Mouse (Mus musculus): ENCODE measurements around the gene Skor1. TPM values are rescaled to one million over a fixed set of nuclear protein-coding genes. Genes with fewer than 3 reads are reported as not detected.

Gene Skor1
- polyA plus RNA-seq, 1 experiment = not detected

DNA sequence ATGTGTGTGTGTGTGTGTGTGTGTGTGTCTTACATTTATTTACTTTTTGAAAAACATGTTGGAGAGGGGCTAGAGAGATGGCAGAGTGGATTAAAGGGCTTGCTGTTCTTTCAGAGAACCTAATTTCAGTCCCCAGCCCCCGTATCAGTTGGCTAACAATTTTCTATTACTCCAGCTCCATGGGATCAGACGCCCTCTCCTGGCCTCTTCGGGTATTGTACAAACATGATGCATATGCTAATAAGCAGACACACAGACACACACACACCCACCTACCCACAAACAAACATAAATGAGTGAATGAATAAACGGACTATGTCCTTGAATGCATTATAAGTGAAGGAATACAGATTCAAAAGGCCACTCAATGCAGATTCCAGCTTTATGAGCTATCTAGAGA, 49.4 kb downstream of the Skor1 start:
- Histone ChIP-seq H3K4me3 (ENCODE audit: insufficient read depth, low read length) (no peak overlapping the region), H3K27ac (ENCODE audit: insufficient read depth, low read length) (no peak overlapping the region), H3K4me1 (ENCODE audit: control insufficient read depth, insufficient read depth, low read length) (peaks cover 13% of the 10 kb centered on the region)
- TF ChIP-seq POLR2A (IDR thresholded peaks at IDR 0.05; ENCODE audit: low read depth, low read length) (no peak), CTCF (IDR thresholded peaks at IDR 0.05; ENCODE audit: borderline replicate concordance, insufficient read depth, low read length) (no peak)

DNA sequence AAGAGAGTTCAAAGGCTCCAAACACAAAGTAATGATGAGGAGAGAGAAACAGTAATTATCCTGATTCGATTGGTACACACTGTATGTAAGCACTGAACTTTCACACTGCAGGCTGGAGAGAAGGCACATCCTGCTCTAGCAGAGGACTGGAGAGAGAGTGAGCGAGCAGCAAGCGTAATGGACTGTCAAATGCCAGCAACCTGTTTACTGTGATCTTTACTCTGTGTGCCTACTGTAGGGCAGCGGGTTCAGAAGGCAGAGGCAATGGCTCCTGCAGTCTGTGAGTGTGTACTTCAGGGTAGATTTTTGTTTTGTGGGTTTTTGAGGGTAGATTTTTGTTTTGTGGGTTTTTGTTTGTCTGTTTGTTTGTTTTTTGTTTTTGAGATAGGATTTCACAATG, 49.9 kb downstream of the Skor1 start:
- Histone ChIP-seq H3K27ac (ENCODE audit: insufficient read depth, low read length) (no peak overlapping the region), H3K4me1 (ENCODE audit: control insufficient read depth, insufficient read depth, low read length) (peaks cover 15% of the 10 kb centered on the region), H3K4me3 (ENCODE audit: insufficient read depth, low read length) (no peak overlapping the region)
- TF ChIP-seq CTCF (IDR thresholded peaks at IDR 0.05; ENCODE audit: borderline replicate concordance, insufficient read depth, low read length) = no peak
- no peak for TF ChIP-seq POLR2A (IDR thresholded peaks at IDR 0.05; ENCODE audit: low read depth, low read length)

DNA sequence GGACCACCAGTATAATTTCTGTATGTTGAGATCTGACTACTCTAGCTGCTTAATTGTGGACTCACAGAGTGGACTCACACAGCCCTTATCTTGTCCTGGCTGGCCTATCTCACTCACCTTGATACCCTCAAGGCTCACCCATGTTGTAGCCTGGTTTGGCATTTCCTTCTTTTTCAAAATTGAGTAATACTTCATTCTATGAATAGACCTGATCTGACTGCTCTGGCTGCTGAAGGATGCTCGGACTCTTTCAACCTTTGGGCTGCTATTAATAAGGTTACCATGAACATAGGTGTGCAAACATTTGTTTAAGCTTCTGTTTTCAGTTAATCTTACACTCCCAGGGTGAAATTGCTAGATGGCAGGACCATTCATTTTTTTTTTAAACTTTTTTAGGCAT, 51.6 kb downstream of the Skor1 start:
- H3K27ac ChIP-seq (ENCODE audit: insufficient read depth, low read length) = peak overlapping the region; percentile 49; the same call in 1 of the 2 replicates
- TF ChIP-seq POLR2A (IDR thresholded peaks at IDR 0.05; ENCODE audit: low read depth, low read length) (no peak), CTCF (IDR thresholded peaks at IDR 0.05; ENCODE audit: borderline replicate concordance, insufficient read depth, low read length) (no peak)
- peaks cover 21% of the 10 kb centered on the region for H3K4me1 ChIP-seq (ENCODE audit: control insufficient read depth, insufficient read depth, low read length)
- H3K4me3 ChIP-seq (ENCODE audit: insufficient read depth, low read length) = no peak overlapping the region

DNA sequence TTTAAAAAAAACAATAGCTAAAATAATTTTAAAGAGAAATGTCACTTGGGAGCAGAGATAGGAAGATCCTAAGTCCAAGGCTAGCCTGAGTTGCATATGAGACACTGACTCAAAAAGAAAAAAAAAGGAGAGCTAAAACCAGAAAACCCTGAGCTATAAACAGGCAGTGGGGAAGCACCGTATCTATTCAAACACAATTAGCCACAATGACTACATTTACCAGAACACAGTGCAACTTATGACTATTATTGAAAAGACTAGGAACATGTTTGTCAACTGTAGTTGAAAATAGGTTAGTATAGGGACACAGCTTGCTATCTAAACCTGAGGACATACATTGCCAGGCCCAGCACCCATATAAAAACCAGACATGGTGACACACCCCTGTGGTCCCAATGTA, 54.7 kb downstream of the Skor1 start:
- TF ChIP-seq CTCF (IDR thresholded peaks at IDR 0.05; ENCODE audit: borderline replicate concordance, insufficient read depth, low read length) = no peak
- TF ChIP-seq POLR2A (IDR thresholded peaks at IDR 0.05; ENCODE audit: low read depth, low read length) = no peak
- Histone ChIP-seq H3K4me3 (ENCODE audit: insufficient read depth, low read length) (no peak overlapping the region), H3K27ac (ENCODE audit: insufficient read depth, low read length) (no peak overlapping the region), H3K4me1 (ENCODE audit: control insufficient read depth, insufficient read depth, low read length) (peaks cover 24% of the 10 kb centered on the region)

DNA sequence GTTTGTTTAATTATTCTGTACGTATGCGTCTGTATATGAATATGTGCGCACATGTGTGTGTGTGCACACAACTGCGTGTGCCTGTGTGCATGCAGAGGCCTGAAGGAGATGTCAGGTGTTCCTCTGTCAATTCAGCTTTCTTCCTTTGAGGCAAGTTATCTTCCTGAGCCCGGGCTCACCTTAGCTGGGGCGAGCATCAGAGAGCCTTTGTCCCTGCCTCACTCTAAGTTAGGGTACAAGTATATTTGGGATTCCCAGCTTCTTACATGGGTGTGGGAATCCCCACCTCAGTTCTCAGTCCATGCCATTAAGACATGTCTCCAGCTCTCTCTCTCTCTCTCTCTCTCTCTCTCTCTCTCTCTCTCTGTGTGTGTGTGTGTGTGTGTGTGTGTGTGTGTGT, 56.2 kb downstream of the Skor1 start:
- TF ChIP-seq CTCF (IDR thresholded peaks at IDR 0.05; ENCODE audit: borderline replicate concordance, insufficient read depth, low read length) (no peak), POLR2A (IDR thresholded peaks at IDR 0.05; ENCODE audit: low read depth, low read length) (no peak)
- peak overlapping the region; percentile 76 for H3K27ac ChIP-seq (ENCODE audit: insufficient read depth, low read length)
- peaks cover 21% of the 10 kb centered on the region for H3K4me1 ChIP-seq (ENCODE audit: control insufficient read depth, insufficient read depth, low read length)
- no peak overlapping the region for H3K4me3 ChIP-seq (ENCODE audit: insufficient read depth, low read length)

DNA sequence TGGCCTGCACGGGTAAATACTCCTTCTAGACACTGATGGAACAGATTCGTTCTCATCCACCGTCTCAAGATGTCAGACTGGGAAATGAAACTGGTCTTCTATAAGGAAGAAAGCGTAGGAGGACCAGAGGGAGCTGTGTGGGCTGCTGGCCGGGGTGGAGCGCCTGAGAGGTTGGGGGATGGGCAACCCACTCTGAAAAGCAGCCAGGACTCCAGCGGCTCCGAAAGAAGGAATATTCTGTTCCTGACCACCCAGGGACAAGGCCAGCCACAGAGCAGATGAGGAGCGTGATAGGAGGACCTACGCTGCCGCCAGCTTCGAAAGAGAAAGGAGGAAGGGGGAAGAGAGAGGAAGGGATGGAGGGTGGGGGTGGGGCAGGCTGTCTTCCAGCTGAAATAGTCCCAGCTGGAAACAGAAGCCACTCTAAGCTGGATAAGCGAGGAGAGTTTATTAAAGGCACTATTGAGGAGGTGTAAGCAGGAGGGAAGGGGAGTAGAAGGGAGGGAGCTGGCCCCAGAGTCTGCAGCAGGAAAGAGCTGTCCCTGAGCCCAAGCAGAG, 56.7 kb downstream of the Skor1 start:
- Histone ChIP-seq H3K4me1 (ENCODE audit: control insufficient read depth, insufficient read depth, low read length) (peaks cover 20% of the 10 kb centered on the region), H3K4me3 (ENCODE audit: insufficient read depth, low read length) (peak overlapping the region; percentile 14; the same call in 1 of the 2 replicates), H3K27ac (ENCODE audit: insufficient read depth, low read length) (peak overlapping the region; percentile 76)
- TF ChIP-seq CTCF (IDR thresholded peaks at IDR 0.05; ENCODE audit: borderline replicate concordance, insufficient read depth, low read length) = no peak
- TF ChIP-seq POLR2A (IDR thresholded peaks at IDR 0.05; ENCODE audit: low read depth, low read length) = peak; percentile 37

DNA sequence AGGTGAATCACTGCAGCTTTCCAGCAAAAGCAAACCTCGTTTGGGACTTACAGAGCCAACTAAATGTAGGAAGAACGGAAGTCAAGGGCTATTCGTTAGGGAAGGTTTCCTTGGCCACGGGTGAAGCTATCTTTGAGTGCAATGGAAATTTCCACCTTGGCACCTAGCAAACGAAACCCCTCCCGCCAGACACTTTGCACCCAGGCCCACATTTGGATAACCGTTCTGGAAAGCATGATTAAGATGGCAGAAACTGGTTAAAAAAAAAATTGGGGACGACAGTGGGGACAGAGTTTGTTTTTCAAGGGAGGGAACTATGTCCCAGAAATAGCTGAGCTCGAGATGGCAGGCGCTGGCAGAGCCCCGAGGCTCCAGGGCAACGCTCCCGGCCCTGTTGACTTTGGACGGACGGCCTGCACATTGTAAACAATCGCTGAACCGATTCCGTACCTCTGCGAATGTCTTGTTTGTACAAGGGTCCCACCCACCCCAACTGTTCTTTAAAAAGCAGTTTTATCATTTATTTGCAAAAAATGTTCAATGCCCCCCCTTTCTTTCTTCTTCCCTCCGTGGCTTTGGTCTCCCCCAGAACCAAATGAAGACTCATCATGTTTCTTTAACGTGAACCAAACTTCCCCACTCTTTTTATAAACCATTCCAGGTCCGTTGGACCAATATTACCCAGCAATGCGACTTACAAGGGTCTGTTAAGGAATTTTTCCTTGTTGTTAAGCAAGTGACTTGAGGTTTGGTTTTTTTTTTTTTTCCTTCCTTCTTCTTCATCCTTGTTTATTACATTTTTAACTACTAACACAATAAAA, 57.5 kb downstream of the Skor1 start:
- no peak for TF ChIP-seq POLR2A (IDR thresholded peaks at IDR 0.05; ENCODE audit: low read depth, low read length)
- TF ChIP-seq CTCF (IDR thresholded peaks at IDR 0.05; ENCODE audit: borderline replicate concordance, insufficient read depth, low read length) = no peak
- Histone ChIP-seq H3K4me3 (ENCODE audit: insufficient read depth, low read length) (no peak overlapping the region; the same call in 1 of the 2 replicates), H3K27ac (ENCODE audit: insufficient read depth, low read length) (peak overlapping the region; percentile 76), H3K4me1 (ENCODE audit: control insufficient read depth, insufficient read depth, low read length) (peaks cover 14% of the 10 kb centered on the region)

DNA sequence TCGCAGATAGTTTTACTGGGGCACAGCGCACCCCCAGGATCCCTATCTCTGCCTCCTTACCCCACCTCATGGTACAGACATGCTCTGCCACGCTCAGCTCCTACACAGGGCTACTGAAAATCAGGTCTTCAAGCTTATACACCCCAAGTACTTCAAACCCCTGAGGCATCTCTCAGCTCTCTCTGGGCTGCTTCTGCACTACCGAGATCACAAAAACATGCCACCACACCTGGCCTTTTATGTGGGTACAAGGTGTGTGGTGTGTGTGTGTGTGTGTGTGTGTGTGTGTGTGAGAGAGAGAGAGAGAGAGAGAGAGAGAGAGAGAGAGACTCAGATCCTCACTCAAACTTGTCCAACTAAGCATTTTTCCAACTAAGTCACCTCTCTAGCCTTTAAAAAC, 59.6 kb downstream of the Skor1 start:
- Histone ChIP-seq H3K4me1 (ENCODE audit: control insufficient read depth, insufficient read depth, low read length) (peaks cover 9% of the 10 kb centered on the region; the same call in 1 of the 2 replicates), H3K4me3 (ENCODE audit: insufficient read depth, low read length) (no peak overlapping the region), H3K27ac (ENCODE audit: insufficient read depth, low read length) (no peak overlapping the region)
- TF ChIP-seq CTCF (IDR thresholded peaks at IDR 0.05; ENCODE audit: borderline replicate concordance, insufficient read depth, low read length) (no peak), POLR2A (IDR thresholded peaks at IDR 0.05; ENCODE audit: low read depth, low read length) (no peak)

Other genes starting within 250 kb of the Skor1 start
- gene Pias1, start 161.0 kb downstream of the Skor1 start, polyA plus RNA-seq (2011; ENCODE audit: insufficient read length, low read depth, missing spikeins) = 45.2 and 48.4 TPM in 2 replicates
- 20.9 and 24.2 TPM in 2 replicates for gene Map2k5, start 228.9 kb upstream of the Skor1 start, polyA plus RNA-seq (2011; ENCODE audit: insufficient read length, low read depth, missing spikeins)

Measured in embryonic fibroblast, embryonic 13.5 days (primary cell).